Mouse (Mus musculus) limb, embryonic 14.5 days (tissue): ENCODE results near the gene Khdc4. TPM values are rescaled to one million over a fixed set of nuclear protein-coding genes. Genes with fewer than 3 reads are reported as not detected.

ENCODE experiments used
- ATAC-seq: fragments of 200-750 bp; cut with Nextera tagmentation; 2 replicates; pipeline ENCODE4 v1.8.0; 2017; ENCODE audit warnings: low read depth, moderate number of reproducible peaks, moderate TSS enrichment; ENCODE audit not compliant: low FRiP score
- DNase-seq: peaks from one replicate; pipeline ENCODE4 v3.0.0-alpha.2; 2015; ENCODE audit warnings: low spot score
- H3K27ac ChIP-seq: fragments of 300-500 bp; sonication (generic); replicated peaks from 2 replicates; pipeline ENCODE4 v1.5.1; 2014; ENCODE audit warnings: low read depth, mild to moderate bottlenecking, low read length, moderate library complexity, mixed read lengths
- H3K27me3 ChIP-seq: fragments of 300-500 bp; sonication (generic); 2 replicates; pipeline ENCODE4 v1.6.1; 2014; ENCODE audit warnings: low read length, mixed read lengths; ENCODE audit not compliant: control insufficient read depth, insufficient read depth
- H3K36me3 ChIP-seq: fragments of 300-500 bp; sonication (generic); 2 replicates; pipeline ENCODE4 v1.6.1; 2014; ENCODE audit warnings: mild to moderate bottlenecking, low read length, moderate library complexity, mixed read lengths; ENCODE audit not compliant: control insufficient read depth, insufficient read depth
- H3K4me1 ChIP-seq: fragments of 300-500 bp; sonication (generic); 2 replicates; pipeline ENCODE4 v1.6.1; 2014; ENCODE audit warnings: antibody characterized with exemption, low read length, mixed read lengths; ENCODE audit not compliant: control insufficient read depth, insufficient read depth
- H3K4me2 ChIP-seq: fragments of 300-500 bp; sonication (generic); replicated peaks from 2 replicates; pipeline ENCODE4 v1.6.1; 2014; ENCODE audit warnings: low read depth, mild to moderate bottlenecking, low read length, moderate library complexity; ENCODE audit not compliant: severe bottlenecking
- H3K4me3 ChIP-seq: fragments of 300-500 bp; sonication (generic); replicated peaks from 2 replicates; pipeline ENCODE4 v1.5.1; 2014; ENCODE audit warnings: low read length
- H3K9ac ChIP-seq: fragments of 300-500 bp; sonication (generic); 2 replicates; pipeline ENCODE4 v1.6.1; 2014; ENCODE audit warnings: mild to moderate bottlenecking, low read depth, low read length, moderate library complexity; ENCODE audit not compliant: severe bottlenecking
- H3K9me3 ChIP-seq: fragments of 300-500 bp; sonication (generic); 2 replicates; pipeline ENCODE4 v1.6.1; 2016; ENCODE audit warnings: low read length; ENCODE audit not compliant: control insufficient read depth
- POLR2A ChIP-seq: fragments of 200-500 bp; IDR thresholded peaks from 2 replicates; pipeline ENCODE4 v1.8.0; 2012; ENCODE audit warnings: inconsistent platforms, mild to moderate bottlenecking, moderate library complexity, borderline replicate concordance; ENCODE audit not compliant: insufficient read depth, insufficient read length; ENCODE audit errors: extremely low read depth
- WGBS: fragments of 180-500 bp; shearing (Covaris S2); extraction: QIAGEN DNeasy Blood & Tissue Kit; methylation state at CpG from one replicate; pipeline ENCODE4 v1.1.7; 2014; 5-methylcytosine and 5-hydroxymethylcytosine counted together
- polyA plus RNA-seq, 2 experiments: library from polyadenylated mRNA; depleted of rRNA in 1 of 2; stranded (reverse) in 1 of 2; unstranded in 1 of 2; fragments of >200 nt; fragmentation: Nextera tagmentation in 1 of 2; extraction: Ambion mirVana in 1 of 2; gene quantifications; 2 replicates each; pipeline versions ENCODE4 v1.2.1 to v1.2.3; 2012 to 2014

Gene Khdc4
- polyA plus RNA-seq (2012; rRNA removed) (144 and 167 TPM in 2 replicates), polyA plus RNA-seq (2014; fragmentation: Nextera tagmentation; extraction: Ambion mirVana) (78.0 and 89.1 TPM in 2 replicates)

DNA sequence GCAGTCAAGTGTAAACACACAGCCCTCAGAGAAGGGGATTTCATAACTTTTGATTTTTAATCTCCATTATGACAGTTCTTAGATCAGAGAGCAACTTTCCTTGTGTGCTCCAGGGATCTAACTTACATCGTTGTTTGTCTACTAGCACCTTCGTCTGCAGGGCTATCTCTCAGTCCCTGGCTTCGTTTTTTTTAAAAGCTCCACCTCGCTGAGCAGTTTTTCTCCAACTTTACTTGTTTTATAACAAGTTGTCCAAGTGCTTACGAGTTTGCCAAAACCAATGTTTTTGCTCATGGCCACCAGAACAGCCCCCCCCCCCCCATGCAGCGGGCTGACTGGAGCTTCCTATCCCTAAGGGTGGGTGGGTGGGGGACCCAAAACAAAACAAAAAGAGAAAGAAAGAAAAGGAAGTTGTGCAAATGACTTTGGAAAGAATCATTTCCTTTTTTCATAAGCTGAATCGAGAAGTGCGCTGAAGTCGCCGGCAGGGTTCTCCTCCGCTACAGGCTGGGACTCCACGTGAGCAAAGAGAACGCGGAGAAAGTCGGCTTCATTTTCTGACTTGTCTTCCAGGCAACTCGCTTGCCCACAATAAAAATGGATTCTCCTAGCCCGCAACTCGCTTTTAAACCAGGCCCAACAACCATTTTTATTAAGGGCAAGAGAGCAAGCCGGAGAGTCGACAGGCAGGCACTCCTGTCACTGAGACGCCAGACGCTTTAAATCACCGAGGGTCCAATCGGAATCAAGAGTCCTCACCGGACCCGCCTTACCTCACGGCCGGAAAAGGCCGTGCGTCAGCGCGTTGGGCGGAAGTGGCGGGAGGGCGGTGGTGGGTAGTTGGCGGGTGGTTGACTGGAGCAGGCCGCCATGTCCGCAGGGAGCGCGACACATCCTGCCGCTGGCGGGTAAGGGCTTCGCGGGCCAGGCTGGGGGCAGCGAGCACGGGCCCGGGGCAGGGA lies at the start of gene Khdc4:
Khdc4 (plus strand) TSS at position 824 of the 962 bp plus-strand sequence.
- DNase-seq (peak; percentile 99), ATAC-seq (peak; percentile 99)
- peak; percentile 93; the same call in 1 of the 2 replicates for TF ChIP-seq POLR2A
- H3K27me3 ChIP-seq = no peaks in the 10 kb centered on the region
- peak within 1 kb of the TSS; percentile 88 for H3K4me3 ChIP-seq
- peak within 1 kb of the TSS; percentile 85 for H3K9ac ChIP-seq
- peak within 1 kb of the TSS; percentile 99 for H3K27ac ChIP-seq
- WGBS = 1% methylated on average over 47 of the region's 47 CpGs
- H3K4me2 ChIP-seq = peak within 1 kb of the TSS; percentile 81
- peaks cover 9% of the 10 kb centered on the region for H3K4me1 ChIP-seq
- peaks cover 29% of the 10 kb centered on the region for H3K36me3 ChIP-seq
- no peaks in the 10 kb centered on the region for H3K9me3 ChIP-seq

DNA sequence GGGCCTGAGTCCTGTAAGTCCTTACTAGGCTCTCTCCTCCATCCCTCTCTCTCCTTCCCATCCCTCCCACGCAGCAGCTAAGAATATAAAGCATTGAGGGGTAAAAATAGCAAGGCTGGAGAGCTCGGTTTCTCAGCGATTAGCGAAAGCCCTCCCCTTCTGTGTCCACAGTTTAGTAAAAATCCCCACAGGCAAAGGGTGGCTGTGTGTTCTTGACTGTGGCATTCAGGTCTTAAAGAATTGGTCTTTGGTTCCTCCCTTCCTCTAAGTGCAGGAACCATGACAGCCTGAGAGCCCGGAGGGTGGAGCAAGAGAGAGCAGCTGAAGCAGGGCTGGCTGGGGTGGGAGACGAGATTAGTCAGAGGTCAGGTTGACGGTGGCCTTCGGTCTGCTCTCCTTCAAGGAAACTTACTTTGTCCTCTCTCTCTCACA lies 49.0 kb upstream of the Khdc4 start:
- H3K36me3 ChIP-seq = peaks cover 97% of the 10 kb centered on the region
- H3K27ac ChIP-seq = no peak overlapping the region
- H3K4me1 ChIP-seq = no peaks in the 10 kb centered on the region
- H3K4me3 ChIP-seq = no peak overlapping the region
- no peak for TF ChIP-seq POLR2A
- no peak overlapping the region for H3K4me2 ChIP-seq
- no peak for DNase-seq
- ATAC-seq = no peak
- H3K27me3 ChIP-seq = no peaks in the 10 kb centered on the region
- WGBS = 92% methylated on average over 8 of the region's 8 CpGs
- H3K9me3 ChIP-seq = no peaks in the 10 kb centered on the region
- H3K9ac ChIP-seq = no peak overlapping the region

DNA sequence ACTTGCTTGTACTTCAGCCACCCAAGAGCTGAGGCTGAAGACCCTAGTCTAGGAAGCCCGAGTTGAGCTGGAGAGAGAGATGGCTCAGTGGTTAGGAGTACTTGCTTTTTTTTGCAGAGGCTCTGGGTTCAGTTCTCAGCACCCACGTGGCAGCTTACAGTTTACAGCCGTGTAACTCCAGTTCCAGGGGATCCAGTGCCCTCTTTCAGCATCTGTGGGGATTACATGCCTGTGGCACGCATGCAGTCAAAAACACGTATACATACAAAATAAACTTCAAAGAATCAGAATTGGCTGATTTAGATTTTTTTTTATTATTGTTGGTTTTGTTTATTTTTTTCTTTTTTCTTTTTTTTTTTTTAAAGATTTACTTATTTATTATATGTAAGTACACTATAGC lies 48.5 kb upstream of the Khdc4 start:
- H3K4me2 ChIP-seq = no peak overlapping the region
- no peak overlapping the region for H3K4me3 ChIP-seq
- 93% methylated on average over 5 of the region's 5 CpGs for WGBS
- no peak overlapping the region for H3K9ac ChIP-seq
- H3K36me3 ChIP-seq = peaks cover 97% of the 10 kb centered on the region
- no peaks in the 10 kb centered on the region for H3K4me1 ChIP-seq
- ATAC-seq = no peak
- H3K27ac ChIP-seq = no peak overlapping the region
- no peaks in the 10 kb centered on the region for H3K9me3 ChIP-seq
- no peak for DNase-seq
- no peak for TF ChIP-seq POLR2A
- no peaks in the 10 kb centered on the region for H3K27me3 ChIP-seq

DNA sequence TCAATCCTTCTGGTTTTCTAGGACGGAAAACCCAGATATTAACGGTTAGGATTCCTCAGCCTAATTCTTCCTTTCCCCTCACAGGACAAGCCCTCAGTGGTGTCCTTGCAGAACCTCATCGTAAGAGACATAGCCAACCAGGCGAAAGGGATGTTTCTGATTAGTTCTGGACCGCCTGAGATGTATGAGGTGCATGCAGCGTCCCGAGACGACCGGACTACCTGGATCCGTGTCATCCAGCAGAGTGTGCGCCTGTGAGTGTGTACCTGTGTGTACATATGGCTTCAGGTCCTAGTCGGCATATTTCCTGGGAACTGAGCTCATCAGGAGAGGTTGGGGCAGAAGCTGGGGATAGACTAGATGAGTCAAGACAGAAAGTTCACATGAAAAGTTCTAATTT lies 46.4 kb upstream of the Khdc4 start:
- no peak for ATAC-seq
- no peak for DNase-seq
- no peak for TF ChIP-seq POLR2A
- Histone ChIP-seq H3K4me3 (no peak overlapping the region), H3K9me3 (no peaks in the 10 kb centered on the region), H3K27ac (no peak overlapping the region), H3K4me2 (no peak overlapping the region), H3K27me3 (no peaks in the 10 kb centered on the region), H3K9ac (no peak overlapping the region), H3K4me1 (no peaks in the 10 kb centered on the region), H3K36me3 (peaks cover 97% of the 10 kb centered on the region)
- 96% methylated on average over 12 of the region's 12 CpGs for WGBS

DNA sequence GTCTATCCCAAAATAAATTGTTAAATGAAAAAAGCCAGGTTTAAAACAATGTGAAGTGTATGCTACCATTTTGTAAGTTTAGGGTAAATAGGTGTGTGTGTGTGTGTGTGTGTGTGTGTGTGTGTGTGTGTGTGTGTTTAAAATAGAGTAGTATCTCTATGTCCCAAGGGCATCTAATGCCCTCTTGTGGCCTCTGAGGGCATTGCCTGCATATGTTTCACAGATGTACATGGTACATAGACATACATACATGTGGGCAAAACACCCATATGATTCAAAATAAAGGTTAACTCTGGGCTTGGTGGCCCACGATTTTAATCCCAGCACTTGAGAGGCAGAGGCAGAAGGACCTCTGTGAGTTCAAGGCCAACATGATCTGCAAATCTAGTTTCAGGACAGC lies 44.9 kb upstream of the Khdc4 start:
- DNase-seq (peak; percentile 79), ATAC-seq (peak; percentile 1; the same call in 1 of the 2 replicates)

More for the DNA sequence above, 44.9 kb upstream of the Khdc4 start:
- Histone ChIP-seq H3K27ac (no peak overlapping the region), H3K9ac (no peak overlapping the region), H3K4me3 (no peak overlapping the region), H3K4me1 (no peaks in the 10 kb centered on the region), H3K4me2 (no peak overlapping the region), H3K9me3 (no peaks in the 10 kb centered on the region), H3K36me3 (peaks cover 97% of the 10 kb centered on the region), H3K27me3 (no peaks in the 10 kb centered on the region)
- WGBS = 83% methylated on average over 1 of the region's 1 CpGs
- no peak for TF ChIP-seq POLR2A
